Mouse (Mus musculus) brain, embryonic 14.5 days (tissue): ENCODE results near the gene Nod1.

Source experiments
- CTCF ChIP-seq: fragments of 200-500 bp; IDR thresholded peaks from 2 replicates; pipeline ENCODE4 v1.5.1; 2012; ENCODE audit warnings: inconsistent platforms, mild to moderate bottlenecking, moderate library complexity, borderline replicate concordance; ENCODE audit not compliant: insufficient read depth, insufficient read length; ENCODE audit errors: extremely low read depth
- POLR2A ChIP-seq: fragments of 200-500 bp; IDR thresholded peaks from 2 replicates; pipeline ENCODE4 v1.6.1; 2012; ENCODE audit warnings: mild to moderate bottlenecking, inconsistent platforms, borderline replicate concordance; ENCODE audit not compliant: poor library complexity, insufficient read depth, insufficient read length, severe bottlenecking; ENCODE audit errors: extremely low read depth

GRCm38 (mm10) chr6:54914977-54915376, 57.4 kb downstream of the Nod1 start:
- TF ChIP-seq CTCF: no peak
- no peak for TF ChIP-seq POLR2A
